Mouse (Mus musculus) bone marrow macrophage, adult 2 months (primary cell): ENCODE results near the gene Ccdc85b. TPM values are rescaled to one million over a fixed set of nuclear protein-coding genes. Genes with fewer than 3 reads are reported as not detected.

Experiments used
- H3K27ac ChIP-seq: 2 replicates; pipeline ENCODE4 v1.5.1; 2012; ENCODE audit warnings: low read depth, low read length; ENCODE audit not compliant: insufficient read depth
- H3K4me1 ChIP-seq: 2 replicates; pipeline ENCODE4 v1.6.1; 2012; ENCODE audit warnings: low read length; ENCODE audit not compliant: control insufficient read depth, insufficient read depth
- H3K4me3 ChIP-seq: 2 replicates; pipeline ENCODE4 v1.5.1; 2012; ENCODE audit warnings: mild to moderate bottlenecking, low read length, moderate library complexity; ENCODE audit not compliant: insufficient read depth
- CTCF ChIP-seq: IDR thresholded peaks from 2 replicates; pipeline ENCODE4 v1.5.1; 2012; ENCODE audit warnings: low read depth, mild to moderate bottlenecking, low read length, moderate library complexity
- POLR2A ChIP-seq: IDR thresholded peaks from 2 replicates; pipeline ENCODE4 v1.6.1; 2012; ENCODE audit warnings: mild to moderate bottlenecking, low read depth, low read length, borderline replicate concordance
- polyA plus RNA-seq: library from polyadenylated mRNA; stranded (reverse); fragments of >200 nt; gene quantifications from 2 replicates; pipeline ENCODE4 v1.2.4, GENCODE M21; 2012; ENCODE audit not compliant: missing spikeins, insufficient read depth, insufficient read length

Gene Ccdc85b
- polyA plus RNA-seq, 1 experiment: 3.6 TPM

DNA sequence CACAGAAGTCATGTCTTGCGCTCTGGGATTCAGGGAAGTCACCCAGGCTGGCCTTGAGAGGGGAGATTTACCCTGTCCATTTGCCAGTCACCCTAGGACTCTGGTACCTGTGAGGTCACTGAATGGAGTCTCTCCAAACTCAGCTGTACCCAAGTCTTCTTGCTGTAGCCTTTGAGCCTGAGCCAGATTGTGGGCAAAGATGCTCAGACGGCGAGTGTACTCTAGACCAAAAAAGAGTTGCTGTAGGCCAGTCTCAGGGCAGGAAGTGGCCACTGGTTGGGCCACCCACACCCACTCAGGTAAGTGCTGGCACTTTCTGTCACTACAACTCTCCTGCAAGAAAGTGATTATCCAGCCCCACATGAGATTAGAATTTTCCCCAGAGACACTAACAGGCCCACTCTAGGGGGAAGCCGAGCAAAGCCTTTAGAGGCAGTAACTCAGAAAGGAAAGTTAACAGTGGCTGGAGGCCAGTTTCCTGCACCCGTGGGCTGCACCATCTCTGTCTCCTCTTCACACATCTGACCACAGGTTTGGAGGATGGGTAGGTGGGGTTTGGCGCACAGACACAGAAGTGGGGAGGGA, 9.3 kb upstream of the Ccdc85b start:
- TF ChIP-seq CTCF: no peak
- no peak for TF ChIP-seq POLR2A
- Histone ChIP-seq H3K27ac (no peak overlapping the region), H3K4me3 (no peak overlapping the region), H3K4me1 (no peaks in the 10 kb centered on the region)

DNA sequence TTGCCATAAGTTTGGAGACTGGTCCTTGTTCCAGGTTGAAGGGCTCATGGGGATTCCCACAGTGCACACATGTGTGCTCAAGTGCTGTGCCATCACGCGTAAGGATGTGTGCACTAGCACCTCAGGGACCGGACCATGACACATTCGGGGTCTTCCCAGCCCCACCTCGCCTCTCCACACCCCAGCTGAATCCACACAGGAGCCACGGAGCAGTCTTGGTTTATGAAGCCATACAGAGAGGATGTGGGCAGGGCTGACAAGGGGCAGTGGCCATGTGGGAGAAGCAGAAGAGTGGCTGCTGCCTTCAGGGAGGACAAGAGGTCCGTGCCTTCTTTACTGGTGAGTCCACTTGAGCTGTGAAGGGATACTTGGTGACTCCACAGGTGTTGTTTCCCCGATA, 7.3 kb upstream of the Ccdc85b start:
- no peak overlapping the region for H3K4me3 ChIP-seq
- H3K27ac ChIP-seq: no peak overlapping the region
- no peak for TF ChIP-seq CTCF
- no peak for TF ChIP-seq POLR2A
- peaks cover 6% of the 10 kb centered on the region; the same call in 1 of the 2 replicates for H3K4me1 ChIP-seq

DNA sequence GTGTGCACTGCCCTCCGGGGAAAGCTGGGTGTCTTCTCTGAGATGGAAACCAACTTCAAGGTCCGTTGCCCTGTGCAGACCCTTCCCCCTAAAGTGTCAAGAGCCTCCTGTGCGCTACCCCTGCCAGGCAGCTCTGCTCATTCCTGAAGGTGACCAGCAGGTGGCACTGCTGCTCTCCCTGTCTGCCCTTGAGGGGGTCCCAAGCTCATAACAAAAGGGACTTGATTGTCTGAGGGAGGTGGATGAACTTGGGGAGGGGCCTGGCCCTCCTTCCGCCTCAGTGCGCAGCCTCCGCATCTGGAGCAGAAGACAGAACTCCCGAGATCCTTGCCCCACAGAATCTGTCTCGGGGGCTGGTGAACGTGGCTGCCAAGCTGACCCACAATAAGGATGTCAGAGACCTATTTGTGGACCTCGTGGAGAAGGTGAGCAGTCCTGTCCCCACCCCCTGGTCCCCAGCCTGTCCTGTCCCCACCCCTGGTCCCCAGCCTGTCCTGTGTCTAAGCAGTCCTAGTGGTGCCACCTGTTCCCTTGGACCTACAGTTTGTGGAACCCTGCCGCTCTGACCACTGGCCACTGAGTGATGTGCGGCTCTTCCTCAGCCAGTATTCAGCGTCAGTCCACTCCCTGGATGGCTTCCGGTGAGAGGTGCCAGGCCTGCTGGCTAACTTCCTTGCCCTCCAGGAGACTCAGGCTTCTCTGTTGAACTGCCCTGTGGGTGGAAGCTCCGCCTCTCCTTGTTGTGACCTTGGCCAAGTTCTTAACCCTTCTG, 6.3 kb upstream of the Ccdc85b start:
- Histone ChIP-seq H3K4me3 (no peak overlapping the region), H3K4me1 (peaks cover 8% of the 10 kb centered on the region), H3K27ac (no peak overlapping the region)
- no peak for TF ChIP-seq POLR2A
- peak; percentile 81 for TF ChIP-seq CTCF

- TF ChIP-seq POLR2A (no peak), CTCF (no peak)
- Histone ChIP-seq H3K27ac (no peak overlapping the region), H3K4me3 (no peak overlapping the region), H3K4me1 (peaks cover 8% of the 10 kb centered on the region)
Measured at GRCm38 (mm10) chr19:5463212-5463611, 5.5 kb upstream of the Ccdc85b start.

GRCm38 (mm10) chr19:5461411-5461810, 3.7 kb upstream of the Ccdc85b start:
- no peak for TF ChIP-seq CTCF
- TF ChIP-seq POLR2A: no peak
- H3K27ac ChIP-seq: no peak overlapping the region
- peak overlapping the region; percentile 80 for H3K4me3 ChIP-seq
- H3K4me1 ChIP-seq: peaks cover 11% of the 10 kb centered on the region

- peaks cover 14% of the 10 kb centered on the region for H3K4me1 ChIP-seq
- peak within 1 kb of the TSS; percentile 80 for H3K27ac ChIP-seq
- TF ChIP-seq CTCF (no peak), POLR2A (peak; percentile 93)
- peak within 1 kb of the TSS; percentile 80 for H3K4me3 ChIP-seq
Measured at GRCm38 (mm10) chr19:5460465-5460911, 2.8 kb upstream of the Ccdc85b start, which contains the start of gene Fibp. Gene Fibp, plus strand, starts transcription at chr19:5460615.

DNA sequence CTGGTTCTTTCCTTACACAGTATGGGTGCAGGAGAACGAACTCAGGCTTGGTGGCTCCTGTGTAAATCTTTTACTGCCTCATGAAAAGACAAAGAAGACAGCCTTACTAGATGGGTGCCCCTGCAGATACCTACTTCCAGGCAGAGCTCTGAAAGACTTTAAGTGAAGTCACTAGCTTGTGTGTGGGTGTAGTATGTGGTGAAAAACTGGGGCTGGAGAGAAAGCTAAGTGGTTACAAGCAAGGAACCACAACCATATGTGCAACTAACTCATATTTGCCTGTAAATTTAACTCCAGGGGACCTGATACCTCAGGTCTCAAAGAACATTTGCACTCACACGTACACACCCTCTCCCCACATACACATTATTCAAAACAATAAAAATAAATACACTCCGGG, 2.2 kb upstream of the Ccdc85b start:
- H3K27ac ChIP-seq: 0 out of 2 replicates have a peak overlapping the region, but pooled peaks have one; percentile 25
- TF ChIP-seq POLR2A (no peak), CTCF (no peak)
- peak overlapping the region; percentile 80 for H3K4me3 ChIP-seq
- peaks cover 14% of the 10 kb centered on the region for H3K4me1 ChIP-seq

DNA sequence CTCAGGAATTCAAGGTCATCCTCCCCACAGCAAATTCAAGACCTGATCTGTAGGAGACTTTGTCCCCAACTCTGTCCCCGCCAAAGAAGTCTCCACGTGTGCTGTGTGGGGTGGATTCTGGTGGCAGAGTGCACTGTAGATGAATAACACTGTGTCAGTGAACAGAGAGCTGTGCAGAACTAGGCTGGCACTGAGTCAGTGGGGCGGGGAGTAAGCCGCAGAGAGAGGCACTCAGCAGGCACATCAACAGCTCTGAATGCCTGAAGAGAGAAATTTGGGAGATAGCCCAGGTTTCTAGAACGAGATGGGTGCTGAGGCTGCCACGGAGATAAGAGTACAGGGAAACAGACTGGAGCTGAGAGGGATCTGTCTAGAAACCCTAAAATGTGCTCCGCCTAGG, 1.3 kb upstream of the Ccdc85b start:
- Histone ChIP-seq H3K4me3 (no peak overlapping the region), H3K4me1 (peaks cover 14% of the 10 kb centered on the region), H3K27ac (no peak overlapping the region)
- TF ChIP-seq POLR2A (no peak), CTCF (no peak)

- H3K4me1 ChIP-seq: peaks cover 14% of the 10 kb centered on the region
- peak overlapping the region; percentile 95 for H3K4me3 ChIP-seq
- H3K27ac ChIP-seq: peak overlapping the region; percentile 53
- TF ChIP-seq POLR2A (peak; percentile 57; the same call in 1 of the 2 replicates), CTCF (no peak)
Measured at GRCm38 (mm10) chr19:5456922-5457745, 560 bp downstream of the Ccdc85b start.
